Mouse (Mus musculus) yolk sac, embryonic 10.5 days (tissue): Measurements from ENCODE around the gene Olfr1309.
"Not testable (repeated sequence)": the region's sequence is repeated elsewhere in the genome, so short reads cannot be mapped to it uniquely, and the experiment has no call there.

ENCODE experiments used
- DNase-seq: peaks from one replicate; pipeline ENCODE4 v3.0.0-alpha.2; 2017; ENCODE audit warnings: low spot score

Olfr1309 gene

DNA sequence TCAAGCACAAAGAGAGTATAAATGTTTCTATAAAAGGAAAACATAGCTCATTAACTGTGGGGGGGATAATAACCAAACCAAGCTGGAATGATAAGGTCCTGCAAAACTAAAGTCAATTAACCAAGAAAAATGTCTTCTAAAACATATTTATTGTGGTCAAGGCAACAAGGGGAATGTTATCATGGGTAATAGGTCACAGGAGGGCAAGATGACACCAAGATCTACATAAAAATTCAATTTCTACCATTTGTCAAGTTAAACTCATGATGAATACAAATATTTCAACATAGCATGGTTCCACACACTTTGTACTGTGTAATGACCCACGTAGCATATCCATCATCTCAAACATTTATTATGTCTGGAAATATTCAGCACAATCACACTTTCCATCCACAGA is at the start of gene Olfr1309:
TSS of gene Olfr1309 (minus strand) at position 101 of the 400 bp plus-strand sequence.
- no peak for DNase-seq

DNA sequence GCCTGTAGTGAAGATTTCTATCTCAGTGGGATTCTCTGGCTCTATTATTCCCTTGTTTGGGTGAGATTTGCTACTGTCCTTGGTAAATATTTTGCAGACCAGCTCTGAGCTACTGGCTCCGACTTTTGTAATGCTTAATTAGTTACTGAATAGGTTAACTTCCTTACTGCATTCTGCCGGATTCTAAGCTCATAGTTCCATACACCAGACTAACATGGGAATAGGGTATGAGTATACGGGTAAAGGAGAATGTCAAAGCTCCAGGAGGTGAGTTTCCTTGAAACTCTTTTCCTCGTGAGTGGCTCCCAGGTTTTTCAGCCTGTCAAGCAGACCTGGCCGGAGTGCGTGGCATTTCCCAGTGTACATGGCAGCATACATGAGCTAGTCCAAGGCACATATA is 36.9 kb upstream of the Olfr1309 start:
- not testable (repeated sequence) for DNase-seq

DNA sequence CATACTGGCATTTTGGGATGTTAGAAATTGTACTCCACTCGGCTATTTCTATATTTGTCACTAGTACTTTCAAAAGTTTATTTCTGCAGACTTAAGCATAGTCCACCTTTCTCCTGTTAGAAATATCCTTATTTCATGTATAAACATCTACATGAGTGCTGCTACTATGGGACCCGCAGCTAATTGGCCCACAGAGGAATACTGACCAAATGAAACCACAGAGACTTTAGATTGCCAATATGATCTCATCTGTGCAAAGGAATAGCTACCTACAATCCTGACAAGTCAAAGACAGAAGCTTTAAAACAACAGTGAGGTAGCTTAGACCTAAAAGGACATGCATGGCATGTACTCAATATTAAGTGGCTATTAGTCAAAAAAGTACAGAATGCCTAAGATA is 34.2 kb upstream of the Olfr1309 start, which contains the start of gene Olfr1311:
TSS of gene Olfr1311 (minus strand) at position 101 of the 400 bp plus-strand sequence.
- no peak for DNase-seq

DNA sequence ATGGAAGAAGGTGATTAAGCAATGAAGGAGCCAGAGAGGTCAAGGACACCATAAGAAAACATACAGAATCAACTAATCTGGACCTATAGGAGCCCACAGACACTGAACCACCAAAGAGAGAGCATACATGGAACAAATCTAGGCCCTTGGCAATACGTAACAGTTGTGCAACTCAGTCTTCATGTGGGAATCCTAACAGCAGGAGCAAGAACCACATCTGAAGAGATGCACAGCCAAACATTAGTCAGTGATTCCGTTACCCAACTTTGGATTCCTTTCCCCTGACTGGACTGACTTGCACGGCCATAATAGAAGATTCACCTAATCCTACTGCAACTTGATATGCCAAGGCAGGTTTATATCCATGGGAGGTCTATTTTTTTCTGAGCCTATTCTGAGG is 24.8 kb upstream of the Olfr1309 start:
- no peak for DNase-seq

DNA sequence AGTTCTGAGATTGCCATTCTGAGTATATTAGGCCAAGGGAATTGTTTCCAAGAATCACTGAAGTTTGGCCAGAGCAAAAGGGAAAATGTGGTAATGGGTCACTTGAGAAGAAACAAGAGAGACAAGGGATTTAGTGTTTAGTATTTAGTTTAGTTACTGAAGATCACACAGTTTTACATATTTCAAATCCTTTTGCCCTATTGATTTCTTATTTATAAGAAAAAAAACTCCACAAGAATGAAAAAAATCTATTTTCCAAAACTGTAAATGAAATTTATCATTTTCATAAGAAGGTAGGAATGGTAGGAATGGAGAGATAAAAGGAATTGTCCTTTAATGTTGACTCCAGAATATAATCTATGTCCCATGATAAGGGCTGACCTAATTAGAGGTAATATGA is 22.5 kb upstream of the Olfr1309 start, which contains the start of gene Olfr1310:
TSS of gene Olfr1310 (minus strand) at position 101 of the 400 bp plus-strand sequence.
- DNase-seq: no peak

DNA sequence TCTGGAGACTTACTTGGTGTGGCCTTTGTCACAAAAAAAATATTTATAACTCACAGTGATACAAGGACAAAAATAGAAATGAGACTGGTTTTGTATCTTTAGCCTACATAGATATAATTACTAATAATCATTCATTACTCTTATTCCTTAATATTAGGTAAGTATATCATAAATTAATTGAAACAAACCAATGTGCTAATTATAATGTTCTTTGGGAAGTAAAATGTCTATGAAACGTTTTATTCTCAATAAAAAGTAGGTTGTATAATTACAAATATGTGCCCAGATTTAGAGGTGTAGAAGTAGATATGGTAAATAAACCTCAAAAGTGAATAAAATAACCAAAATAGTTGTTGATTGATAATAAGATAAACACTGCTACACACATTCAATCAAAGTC is 25.2 kb downstream of the Olfr1309 start, which contains the start of gene Olfr1308:
TSS of gene Olfr1308 (minus strand) at position 101 of the 400 bp plus-strand sequence.
- no peak for DNase-seq

DNA sequence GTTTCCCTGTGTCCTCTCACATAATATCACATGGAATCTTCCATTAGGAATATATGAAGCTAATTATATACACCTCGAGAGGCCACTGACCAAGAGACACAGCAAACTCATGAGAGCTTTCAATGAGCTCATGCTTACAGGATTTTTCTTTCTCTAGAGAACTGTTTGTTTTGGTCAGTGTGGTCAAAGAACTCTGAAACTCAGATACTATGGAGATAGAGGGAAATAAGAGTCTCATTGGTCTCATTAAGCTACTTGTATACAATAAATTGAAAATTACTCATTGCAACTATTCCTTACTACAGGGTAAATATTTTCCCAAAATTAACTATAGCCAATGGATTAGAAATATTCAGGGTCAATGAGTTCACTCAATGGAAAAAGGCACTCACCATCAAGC is 40.7 kb downstream of the Olfr1309 start, which contains the start of gene Olfr1307:
TSS of gene Olfr1307 (minus strand) at position 101 of the 400 bp plus-strand sequence.
- no peak for DNase-seq
